Mouse (Mus musculus) liver, adult 2 months (tissue): Measurements from ENCODE around the gene Tmem135.

ENCODE experiments used
- CTCF ChIP-seq: fragments of 200-500 bp; IDR thresholded peaks from 2 replicates; pipeline ENCODE4 v1.5.1; 2011; ENCODE audit warnings: low read depth, low read length, control low read depth
- POLR2A ChIP-seq: fragments of 200-500 bp; IDR thresholded peaks from 2 replicates; pipeline ENCODE4 v1.6.1; 2011; ENCODE audit warnings: low read length, control low read depth; ENCODE audit not compliant: insufficient read depth; ENCODE audit errors: extremely low read depth

- TF ChIP-seq POLR2A = no peak
- TF ChIP-seq CTCF = peak; percentile 52
These were observed 33.6 kb upstream of the Tmem135 start for GRCm38 (mm10) chr7:89437589-89437988.
